Mouse (Mus musculus): ENCODE results near the gene Gm13285. TPM values are rescaled to one million over a fixed set of nuclear protein-coding genes. Genes with fewer than 3 reads are reported as not detected.
A peak's percentile ranks its signal among the peaks of the same experiment; 100 is the strongest.
"Not testable (repeated sequence)": the region's sequence is repeated elsewhere in the genome, so short reads cannot be mapped to it uniquely, and the experiment has no call there.

The Gm13285 gene
- polyA plus RNA-seq, 1 experiment from 2014 or later: 0.42 TPM

GRCm38 (mm10) chr4:88760431-88760830 is 39.0 kb upstream of the Gm13285 start:
- not testable (repeated sequence) for H3K9ac ChIP-seq (ENCODE audit: low read depth, low read length)
- WGBS: 2% methylated on average over 19 of the region's 28 CpGs

GRCm38 (mm10) chr4:88761776-88762175 is 37.7 kb upstream of the Gm13285 start:
- WGBS: 68% methylated on average over 6 of the region's 8 CpGs
- not testable (repeated sequence) for H3K9me3 ChIP-seq (ENCODE audit: control insufficient read depth); H3K27ac ChIP-seq (ENCODE audit: low read depth, low read length); H3K9ac ChIP-seq (ENCODE audit: low read depth, low read length); H3K4me2 ChIP-seq (replicated peaks; ENCODE audit: low read depth); H3K4me3 ChIP-seq (ENCODE audit: low read depth, low read length); H3K27me3 ChIP-seq (replicated peaks; ENCODE audit: control insufficient read depth, insufficient read depth, low read length); H3K36me3 ChIP-seq (ENCODE audit: control insufficient read depth, insufficient read depth); H3K4me1 ChIP-seq (replicated peaks; ENCODE audit: control insufficient read depth, insufficient read depth, low read length); ATAC-seq
- 0 out of 2 replicates have a peak, but pooled peaks have one; percentile 3 for TF ChIP-seq CTCF (IDR thresholded peaks at IDR 0.05; ENCODE audit: low read depth)

More at GRCm38 (mm10) chr4:88760431-88760830, 39.0 kb upstream of the Gm13285 start:
- peak overlapping the region; percentile 24 for H3K4me3 ChIP-seq (ENCODE audit: low read depth, low read length)
- H3K4me1 ChIP-seq (replicated peaks; ENCODE audit: control insufficient read depth, insufficient read depth, low read length); ATAC-seq; H3K9me3 ChIP-seq (ENCODE audit: control insufficient read depth); H3K36me3 ChIP-seq (ENCODE audit: control insufficient read depth, insufficient read depth); H3K27me3 ChIP-seq (replicated peaks; ENCODE audit: control insufficient read depth, insufficient read depth, low read length): not testable (repeated sequence)
- TF ChIP-seq CTCF (IDR thresholded peaks at IDR 0.05; ENCODE audit: low read depth): peak; percentile 76
- H3K4me2 ChIP-seq (replicated peaks; ENCODE audit: low read depth): peak overlapping the region; percentile 52
- H3K27ac ChIP-seq (ENCODE audit: low read depth, low read length): peak overlapping the region; percentile 54; the same call in 1 of the 2 replicates

- not testable (repeated sequence) for H3K4me2 ChIP-seq (replicated peaks; ENCODE audit: low read depth); H3K27me3 ChIP-seq (replicated peaks; ENCODE audit: control insufficient read depth, insufficient read depth, low read length); H3K9me3 ChIP-seq (ENCODE audit: control insufficient read depth); ATAC-seq; H3K9ac ChIP-seq (ENCODE audit: low read depth, low read length); H3K36me3 ChIP-seq (ENCODE audit: control insufficient read depth, insufficient read depth); H3K27ac ChIP-seq (ENCODE audit: low read depth, low read length); H3K4me1 ChIP-seq (replicated peaks; ENCODE audit: control insufficient read depth, insufficient read depth, low read length); H3K4me3 ChIP-seq (ENCODE audit: low read depth, low read length)
- 63% methylated on average over 8 of the region's 9 CpGs for WGBS
Measured at GRCm38 (mm10) chr4:88762341-88762740, 37.1 kb upstream of the Gm13285 start.

GRCm38 (mm10) chr4:88763384-88764018 is 36.0 kb upstream of the Gm13285 start:
- TF ChIP-seq CTCF (IDR thresholded peaks at IDR 0.05; ENCODE audit: low read depth): peak; percentile 75
- not testable (repeated sequence) for H3K27me3 ChIP-seq (replicated peaks; ENCODE audit: control insufficient read depth, insufficient read depth, low read length); H3K27ac ChIP-seq (ENCODE audit: low read depth, low read length); H3K9me3 ChIP-seq (ENCODE audit: control insufficient read depth); ATAC-seq; H3K9ac ChIP-seq (ENCODE audit: low read depth, low read length); H3K4me1 ChIP-seq (replicated peaks; ENCODE audit: control insufficient read depth, insufficient read depth, low read length); H3K36me3 ChIP-seq (ENCODE audit: control insufficient read depth, insufficient read depth)
- WGBS: 2% methylated on average over 25 of the region's 42 CpGs
- peak overlapping the region; percentile 57 for H3K4me2 ChIP-seq (replicated peaks; ENCODE audit: low read depth)
- H3K4me3 ChIP-seq (ENCODE audit: low read depth, low read length): peak overlapping the region; percentile 23; the same call in 1 of the 2 replicates

GRCm38 (mm10) chr4:88773534-88773933 is 25.9 kb upstream of the Gm13285 start, which contains the start of gene Gm13290:
Gm13290 (plus strand) TSS chr4:88773834.
- H3K27ac ChIP-seq (ENCODE audit: low read depth, low read length); H3K27me3 ChIP-seq (replicated peaks; ENCODE audit: control insufficient read depth, insufficient read depth, low read length); H3K9me3 ChIP-seq (ENCODE audit: control insufficient read depth); H3K36me3 ChIP-seq (ENCODE audit: control insufficient read depth, insufficient read depth); ATAC-seq; H3K4me1 ChIP-seq (replicated peaks; ENCODE audit: control insufficient read depth, insufficient read depth, low read length); H3K9ac ChIP-seq (ENCODE audit: low read depth, low read length); H3K4me3 ChIP-seq (ENCODE audit: low read depth, low read length); H3K4me2 ChIP-seq (replicated peaks; ENCODE audit: low read depth): not testable (repeated sequence)
- WGBS: no CpG with 5 or more reads among the region's 32 CpGs

- H3K4me2 ChIP-seq (replicated peaks; ENCODE audit: low read depth); ATAC-seq; H3K4me1 ChIP-seq (replicated peaks; ENCODE audit: control insufficient read depth, insufficient read depth, low read length); H3K9me3 ChIP-seq (ENCODE audit: control insufficient read depth); H3K9ac ChIP-seq (ENCODE audit: low read depth, low read length); H3K36me3 ChIP-seq (ENCODE audit: control insufficient read depth, insufficient read depth); H3K27me3 ChIP-seq (replicated peaks; ENCODE audit: control insufficient read depth, insufficient read depth, low read length); H3K4me3 ChIP-seq (ENCODE audit: low read depth, low read length); H3K27ac ChIP-seq (ENCODE audit: low read depth, low read length): not testable (repeated sequence)
- WGBS: no CpG with 5 or more reads among the region's 29 CpGs
Measured at GRCm38 (mm10) chr4:88776622-88777021, 22.8 kb upstream of the Gm13285 start, which contains the start of gene Gm13289. Gm13289 (plus strand) TSS chr4:88776922.

- H3K4me2 ChIP-seq (replicated peaks; ENCODE audit: low read depth); H3K27ac ChIP-seq (ENCODE audit: low read depth, low read length); H3K9ac ChIP-seq (ENCODE audit: low read depth, low read length); H3K4me3 ChIP-seq (ENCODE audit: low read depth, low read length); H3K27me3 ChIP-seq (replicated peaks; ENCODE audit: control insufficient read depth, insufficient read depth, low read length); H3K9me3 ChIP-seq (ENCODE audit: control insufficient read depth); ATAC-seq; H3K36me3 ChIP-seq (ENCODE audit: control insufficient read depth, insufficient read depth); H3K4me1 ChIP-seq (replicated peaks; ENCODE audit: control insufficient read depth, insufficient read depth, low read length): not testable (repeated sequence)
- WGBS: no CpG with 5 or more reads among the region's 29 CpGs
Measured at GRCm38 (mm10) chr4:88779550-88779949, 19.9 kb upstream of the Gm13285 start, which contains the start of gene Gm13272. Gm13272 (plus strand) TSS chr4:88779850.

GRCm38 (mm10) chr4:88780320-88780719 is 19.1 kb upstream of the Gm13285 start:
- not testable (repeated sequence) for H3K9me3 ChIP-seq (ENCODE audit: control insufficient read depth); H3K4me3 ChIP-seq (ENCODE audit: low read depth, low read length); H3K27me3 ChIP-seq (replicated peaks; ENCODE audit: control insufficient read depth, insufficient read depth, low read length); H3K4me2 ChIP-seq (replicated peaks; ENCODE audit: low read depth); H3K4me1 ChIP-seq (replicated peaks; ENCODE audit: control insufficient read depth, insufficient read depth, low read length); H3K27ac ChIP-seq (ENCODE audit: low read depth, low read length); ATAC-seq; H3K36me3 ChIP-seq (ENCODE audit: control insufficient read depth, insufficient read depth); H3K9ac ChIP-seq (ENCODE audit: low read depth, low read length)
- 46% methylated on average over 15 of the region's 18 CpGs for WGBS

- 24% methylated on average over 4 of the region's 7 CpGs for WGBS
- not testable (repeated sequence) for H3K4me1 ChIP-seq (replicated peaks; ENCODE audit: control insufficient read depth, insufficient read depth, low read length); H3K9ac ChIP-seq (ENCODE audit: low read depth, low read length); H3K4me3 ChIP-seq (ENCODE audit: low read depth, low read length); H3K27ac ChIP-seq (ENCODE audit: low read depth, low read length); ATAC-seq; H3K9me3 ChIP-seq (ENCODE audit: control insufficient read depth); H3K36me3 ChIP-seq (ENCODE audit: control insufficient read depth, insufficient read depth); H3K27me3 ChIP-seq (replicated peaks; ENCODE audit: control insufficient read depth, insufficient read depth, low read length)
- peak within 1 kb of the TSS; percentile 51 for H3K4me2 ChIP-seq (replicated peaks; ENCODE audit: low read depth)
Measured at GRCm38 (mm10) chr4:88781831-88782230, 17.6 kb upstream of the Gm13285 start, which contains the start of gene Ifnz. Ifnz (plus strand) TSS chr4:88782131.
